Mouse (Mus musculus) hindbrain, embryonic 15.5 days (tissue): ENCODE data around the gene Alkbh8. TPM values are rescaled to one million over a fixed set of nuclear protein-coding genes. Genes with fewer than 3 reads are reported as not detected.
A peak's percentile ranks its signal among the peaks of the same experiment; 100 is the strongest.
"Not testable (repeated sequence)": the region's sequence is repeated elsewhere in the genome, so short reads cannot be mapped to it uniquely, and the experiment has no call there.

ENCODE experiments used
- ATAC-seq: fragments of 200-750 bp; cut with Nextera tagmentation; 2 replicates; pipeline ENCODE4 v1.8.0; 2017; ENCODE audit warnings: low read depth, moderate number of reproducible peaks, moderate TSS enrichment; ENCODE audit not compliant: low FRiP score
- H3K27ac ChIP-seq: fragments of 300-500 bp; sonication (generic); replicated peaks from 2 replicates; pipeline ENCODE4 v1.5.1; 2015; ENCODE audit warnings: mild to moderate bottlenecking, inconsistent platforms
- H3K27me3 ChIP-seq: fragments of 300-500 bp; sonication (generic); 2 replicates; pipeline ENCODE4 v1.6.1; 2015; ENCODE audit warnings: control low read depth, inconsistent platforms
- H3K36me3 ChIP-seq: fragments of 300-500 bp; sonication (generic); 2 replicates; pipeline ENCODE4 v1.6.1; 2015; ENCODE audit warnings: control low read depth, inconsistent platforms
- H3K4me1 ChIP-seq: fragments of 300-500 bp; sonication (generic); replicated peaks from 2 replicates; pipeline ENCODE4 v1.6.1; 2015; ENCODE audit warnings: control low read depth, inconsistent platforms
- H3K4me2 ChIP-seq: fragments of 300-500 bp; sonication (generic); 2 replicates; pipeline ENCODE4 v1.6.1; 2015; ENCODE audit warnings: moderate library complexity, mild to moderate bottlenecking, inconsistent platforms
- H3K4me3 ChIP-seq: fragments of 300-500 bp; sonication (generic); 2 replicates; pipeline ENCODE4 v1.5.1; 2015; ENCODE audit warnings: mild to moderate bottlenecking, inconsistent platforms
- H3K9ac ChIP-seq: fragments of 300-500 bp; sonication (generic); 2 replicates; pipeline ENCODE4 v1.6.1; 2015; ENCODE audit warnings: inconsistent platforms
- H3K9me3 ChIP-seq: fragments of 300-500 bp; sonication (generic); 2 replicates; pipeline ENCODE4 v1.6.1; 2016; ENCODE audit warnings: control low read depth, inconsistent platforms
- WGBS: fragments of 180-500 bp; shearing (Covaris S2); methylation state at CpG from one replicate; pipeline ENCODE4 v1.1.7; 2015; 5-methylcytosine and 5-hydroxymethylcytosine counted together
- polyA plus RNA-seq: library from polyadenylated mRNA; unstranded; fragments of >200 nt; fragmentation: Nextera tagmentation; extraction: Ambion mirVana; gene quantifications from 2 replicates; pipeline ENCODE4 v1.2.1, GENCODE M21; 2015

Gene Alkbh8
- polyA plus RNA-seq, result 55.2 and 59.4 TPM in 2 replicates

GRCm38 (mm10) chr9:3334962-3335767, at the start of gene Alkbh8:
Gene Alkbh8 (plus strand): TSS chr9:3335140.
- under 1% methylated on average over 20 of the region's 20 CpGs for whole genome bisulfite sequencing

GRCm38 (mm10) chr9:3309292-3309836, 25.6 kb upstream of the Alkbh8 start:
- H3K9me3 ChIP-seq, result no peaks in the 10 kb centered on the region
- no peaks in the 10 kb centered on the region for H3K4me1 ChIP-seq
- no peak overlapping the region for H3K4me2 ChIP-seq
- no peak overlapping the region for H3K27ac ChIP-seq
- no peaks in the 10 kb centered on the region for H3K36me3 ChIP-seq
- no peaks in the 10 kb centered on the region for H3K27me3 ChIP-seq
- ATAC-seq, result no peak
- H3K4me3 ChIP-seq, result no peak overlapping the region
- H3K9ac ChIP-seq, result no peak overlapping the region

More at GRCm38 (mm10) chr9:3334962-3335767, at the start of gene Alkbh8:
- peaks cover 15% of the 10 kb centered on the region for H3K4me1 ChIP-seq
- peak within 1 kb of the TSS; percentile 86 for H3K27ac ChIP-seq
- peak within 1 kb of the TSS; percentile 59 for H3K4me2 ChIP-seq
- peak; percentile 97 for ATAC-seq
- peak within 1 kb of the TSS; percentile 55 for H3K9ac ChIP-seq
- H3K9me3 ChIP-seq, result no peaks in the 10 kb centered on the region
- H3K4me3 ChIP-seq, result peak within 1 kb of the TSS; percentile 56
- H3K27me3 ChIP-seq, result no peaks in the 10 kb centered on the region
- H3K36me3 ChIP-seq, result peaks cover 11% of the 10 kb centered on the region; the same call in 1 of the 2 replicates

GRCm38 (mm10) chr9:3310016-3310415, 24.9 kb upstream of the Alkbh8 start:
- Histone ChIP-seq H3K27ac (no peak overlapping the region), H3K9ac (no peak overlapping the region), H3K4me2 (no peak overlapping the region), H3K36me3 (no peaks in the 10 kb centered on the region), H3K27me3 (no peaks in the 10 kb centered on the region), H3K4me1 (no peaks in the 10 kb centered on the region), H3K9me3 (no peaks in the 10 kb centered on the region), H3K4me3 (no peak overlapping the region)
- WGBS, result 86% methylated on average over 2 of the region's 2 CpGs
- ATAC-seq, result no peak

- H3K9me3 ChIP-seq, H3K9ac ChIP-seq, H3K4me1 ChIP-seq, H3K4me2 ChIP-seq, H3K4me3 ChIP-seq, H3K36me3 ChIP-seq, H3K27ac ChIP-seq, ATAC-seq, H3K27me3 ChIP-seq: not testable (repeated sequence)
- 59% methylated on average over 9 of the region's 9 CpGs for WGBS
Observed at GRCm38 (mm10) chr9:3327342-3328053, 7.4 kb upstream of the Alkbh8 start.

GRCm38 (mm10) chr9:3328054-3328595, 6.8 kb upstream of the Alkbh8 start:
- no peak overlapping the region for H3K4me2 ChIP-seq
- H3K9ac ChIP-seq, result no peak overlapping the region
- no peaks in the 10 kb centered on the region for H3K4me1 ChIP-seq
- H3K27ac ChIP-seq, result no peak overlapping the region
- no peak for ATAC-seq
- WGBS, result 72% methylated on average over 3 of the region's 3 CpGs
- no peaks in the 10 kb centered on the region for H3K27me3 ChIP-seq
- no peaks in the 10 kb centered on the region for H3K9me3 ChIP-seq
- no peak overlapping the region for H3K4me3 ChIP-seq
- H3K36me3 ChIP-seq, result no peaks in the 10 kb centered on the region

GRCm38 (mm10) chr9:3330319-3330718, 4.6 kb upstream of the Alkbh8 start:
- Histone ChIP-seq H3K4me1 (0 out of 2 replicates have a peak, but pooled peaks cover 3% of the 10 kb centered on the region), H3K36me3 (no peaks in the 10 kb centered on the region), H3K4me2 (no peak overlapping the region), H3K9ac (no peak overlapping the region), H3K27me3 (no peaks in the 10 kb centered on the region), H3K27ac (no peak overlapping the region), H3K9me3 (no peaks in the 10 kb centered on the region), H3K4me3 (no peak overlapping the region)
- no peak for ATAC-seq

- H3K9ac ChIP-seq, result no peak overlapping the region
- H3K4me2 ChIP-seq, result no peak overlapping the region
- H3K4me3 ChIP-seq, result no peak overlapping the region
- no peak for ATAC-seq
- H3K27me3 ChIP-seq, result no peaks in the 10 kb centered on the region
- H3K27ac ChIP-seq, result no peak overlapping the region
- H3K36me3 ChIP-seq, result no peaks in the 10 kb centered on the region
- H3K9me3 ChIP-seq, result no peaks in the 10 kb centered on the region
- H3K4me1 ChIP-seq, result 0 out of 2 replicates have a peak, but pooled peaks cover 3% of the 10 kb centered on the region
- 84% methylated on average over 3 of the region's 3 CpGs for whole genome bisulfite sequencing
Observed at GRCm38 (mm10) chr9:3330737-3331384, 4.1 kb upstream of the Alkbh8 start.

GRCm38 (mm10) chr9:3336661-3337060, 1.7 kb downstream of the Alkbh8 start:
- Histone ChIP-seq H3K4me2 (peak overlapping the region; percentile 59), H3K27ac (no peak overlapping the region), H3K27me3 (no peaks in the 10 kb centered on the region), H3K36me3 (peaks cover 14% of the 10 kb centered on the region; the same call in 1 of the 2 replicates), H3K9ac (no peak overlapping the region), H3K4me3 (peak overlapping the region; percentile 15; the same call in 1 of the 2 replicates), H3K9me3 (no peaks in the 10 kb centered on the region), H3K4me1 (peaks cover 15% of the 10 kb centered on the region)
- WGBS, result 86% methylated on average over 3 of the region's 3 CpGs
- ATAC-seq, result no peak

- peaks cover 45% of the 10 kb centered on the region for H3K36me3 ChIP-seq
- H3K4me1 ChIP-seq, result no peaks in the 10 kb centered on the region
- no peak overlapping the region for H3K4me3 ChIP-seq
- H3K4me2 ChIP-seq, result no peak overlapping the region
- H3K9ac ChIP-seq, result no peak overlapping the region
- no peak for ATAC-seq
- H3K9me3 ChIP-seq, result no peaks in the 10 kb centered on the region
- no peak overlapping the region for H3K27ac ChIP-seq
- no peaks in the 10 kb centered on the region for H3K27me3 ChIP-seq
Observed at GRCm38 (mm10) chr9:3345136-3345535, 10.2 kb downstream of the Alkbh8 start.

- Histone ChIP-seq H3K9me3 (no peaks in the 10 kb centered on the region), H3K27me3 (no peaks in the 10 kb centered on the region), H3K4me3 (no peak overlapping the region), H3K36me3 (peaks cover 50% of the 10 kb centered on the region), H3K27ac (no peak overlapping the region), H3K4me2 (no peak overlapping the region), H3K4me1 (no peaks in the 10 kb centered on the region), H3K9ac (no peak overlapping the region)
- no peak for ATAC-seq
- 73% methylated on average over 1 of the region's 1 CpGs for WGBS
Observed at GRCm38 (mm10) chr9:3345967-3346366, 11.0 kb downstream of the Alkbh8 start.

GRCm38 (mm10) chr9:3350056-3350455, 15.1 kb downstream of the Alkbh8 start:
- no peaks in the 10 kb centered on the region for H3K4me1 ChIP-seq
- ATAC-seq, result no peak
- peaks cover 53% of the 10 kb centered on the region for H3K36me3 ChIP-seq
- no peaks in the 10 kb centered on the region for H3K9me3 ChIP-seq
- H3K4me3 ChIP-seq, result no peak overlapping the region
- no peak overlapping the region for H3K4me2 ChIP-seq
- WGBS, result 87% methylated on average over 1 of the region's 1 CpGs
- H3K27ac ChIP-seq, result no peak overlapping the region
- no peaks in the 10 kb centered on the region for H3K27me3 ChIP-seq
- no peak overlapping the region for H3K9ac ChIP-seq
